ENCODE assay signal across 9 mouse cellular contexts in genomic region chr17:14288015-14288616, GRCm38 (mm10). TPM values are rescaled to one million over a fixed set of nuclear protein-coding genes. Genes with fewer than 3 reads are reported as not detected.
A peak's percentile ranks its signal among the peaks of the same experiment; 100 is the strongest.
DNase-seq lines count a peak whose midpoint lies in the region; ATAC-seq and TF ChIP-seq lines count a peak whose summit lies in the region.
"Had no signal": no experiment of that assay in that cellular context is flagged by ENCODE, and none has a peak within 500 bp of the region (broad histone marks: within the 10 kb centered on the region; RNA-seq: fewer than 3 reads in every experiment).

No protein-coding gene starts in this region.

- DNase-seq in ES-E14 (ENCODE audit: low read depth, low spot score) = peak; percentile 57
- peak; percentile 80 for DNase-seq in hindbrain, embryonic 10.5 days (ENCODE audit: low spot score)
- peak; percentile 69 for DNase-seq in layer of hippocampus, adult 9-10 months (ENCODE audit: low spot score)
- DNase-seq in lung, postnatal 36 days = peak; percentile 79
- DNase-seq in right cerebral cortex, postnatal 10 days (ENCODE audit: low spot score in 2 of 2) = peak; percentile 78 to 91
- DNase-seq in urinary bladder, postnatal 25 days (ENCODE audit: low spot score) = peak; percentile 90

- no peak overlapping the region for H3K4me2 ChIP-seq in forebrain, embryonic 15.5 days (replicated peaks)
- H3K4me2 ChIP-seq: heart, embryonic 15.5 days had no signal

- in situ Hi-C loops in ES-E14 (cut with MboI; ENCODE audit: low sequenced_read_pairs in 2 of 2, unreplicated experiment in 2 of 2) = no loop called here

- no peaks in the 10 kb centered on the region for H3K36me3 ChIP-seq in ES-E14 (ENCODE audit: control insufficient read depth, insufficient read depth, low read length, poor library complexity, severe bottlenecking)
- H3K36me3 ChIP-seq in forebrain, embryonic 15.5 days = no peaks in the 10 kb centered on the region
- H3K36me3 ChIP-seq in hindbrain, embryonic 10.5 days = no peaks in the 10 kb centered on the region
- H3K36me3 ChIP-seq: heart, embryonic 15.5 days had no signal

- WGBS in forebrain, embryonic 15.5 days = 46% methylated on average over 7 of the region's 7 CpGs
- 46% methylated on average over 7 of the region's 7 CpGs for WGBS in hindbrain, embryonic 10.5 days

- H3K27ac ChIP-seq in ES-E14 (ENCODE audit: insufficient read depth, low read depth, low read length, poor library complexity, severe bottlenecking) = no peak overlapping the region
- no peak overlapping the region for H3K27ac ChIP-seq in forebrain, embryonic 15.5 days (replicated peaks)
- H3K27ac ChIP-seq in hindbrain, embryonic 10.5 days = no peak overlapping the region
- H3K27ac ChIP-seq: heart, embryonic 15.5 days had no signal

- H3K4me1 ChIP-seq in ES-E14 (ENCODE audit: control insufficient read depth in 2 of 2, insufficient read depth in 2 of 2, low read length in 2 of 2, poor library complexity in 1 of 2) = no peaks in the 10 kb centered on the region
- H3K4me1 ChIP-seq in forebrain, embryonic 15.5 days = no peaks in the 10 kb centered on the region
- H3K4me1 ChIP-seq in hindbrain, embryonic 10.5 days (replicated peaks) = no peaks in the 10 kb centered on the region
- H3K4me1 ChIP-seq: heart, embryonic 15.5 days had no signal

- no peaks in the 10 kb centered on the region for H3K27me3 ChIP-seq in forebrain, embryonic 15.5 days
- peaks cover 24% of the 10 kb centered on the region for H3K27me3 ChIP-seq in hindbrain, embryonic 10.5 days (ENCODE audit: insufficient read depth, poor library complexity, severe bottlenecking)

- H3K9me3 ChIP-seq in ES-E14 (ENCODE audit: control insufficient read depth, insufficient read depth, low read depth, low read length) = no peaks in the 10 kb centered on the region
- H3K9me3 ChIP-seq in forebrain, embryonic 15.5 days = no peaks in the 10 kb centered on the region
- no peaks in the 10 kb centered on the region for H3K9me3 ChIP-seq in hindbrain, embryonic 10.5 days
- H3K9me3 ChIP-seq: heart, embryonic 15.5 days had no signal

- H3K4me3 ChIP-seq in ES-E14 (ENCODE audit: insufficient read depth in 1 of 2, low read depth in 1 of 2, low read length in 2 of 2, poor library complexity in 1 of 2, severe bottlenecking in 1 of 2) = no peak overlapping the region
- no peak overlapping the region for H3K4me3 ChIP-seq in forebrain, embryonic 15.5 days
- no peak overlapping the region for H3K4me3 ChIP-seq in hindbrain, embryonic 10.5 days
- H3K4me3 ChIP-seq: heart, embryonic 15.5 days had no signal

- H3K9ac ChIP-seq in ES-E14 (ENCODE audit: insufficient read depth, low read depth, low read length, poor library complexity, severe bottlenecking) = no peak overlapping the region
- no peak overlapping the region for H3K9ac ChIP-seq in forebrain, embryonic 15.5 days (replicated peaks)
- H3K9ac ChIP-seq: heart, embryonic 15.5 days had no signal

- ATAC-seq in cerebellum, adult (ENCODE audit: insufficient number of reproducible peaks, low FRiP score, low TSS enrichment) = peak; percentile 69
- peak; percentile 84 for ATAC-seq in forebrain, embryonic 15.5 days (replicated peaks)

TF ChIP-seq in ES-E14, 5 proteins besides CTCF, POLR2A, EP300 and RAD21:
- TF ChIP-seq MAFK (IDR thresholded peaks at IDR 0.05; ENCODE audit: insufficient read depth, low read depth, low read length) (no peak), ZC3H11A (IDR thresholded peaks at IDR 0.05; ENCODE audit: borderline replicate concordance, low read depth, low read length) (peak; percentile 47; the same call in 1 of the 2 replicates), HCFC1 (IDR thresholded peaks at IDR 0.05; ENCODE audit: borderline replicate concordance, insufficient read depth, low read length) (no peak), ZNF384 (IDR thresholded peaks at IDR 0.05; ENCODE audit: low read depth, low read length) (no peak), CHD2 (IDR thresholded peaks at IDR 0.05; ENCODE audit: low read depth, low read length) (no peak)

RNA-seq across cellular contexts. Expression of gene Smoc2, which starts 8.8 kb away (rescaled TPM):
- total RNA-seq in ES-E14 (2012; rRNA removed) = 0.48 and 3.1 TPM in 2 replicates
- polyA plus RNA-seq in forebrain, embryonic 15.5 days (2015; fragmentation: Nextera tagmentation; extraction: Ambion mirVana) = 1.4 and 2.1 TPM in 2 replicates
- 3.6 and 7.9 TPM in 2 replicates for polyA plus RNA-seq in hindbrain, embryonic 10.5 days (2016; fragmentation: Nextera tagmentation; extraction: Ambion mirVana)
